Mouse (Mus musculus): ENCODE results near the gene Nuak2. TPM values are rescaled to one million over a fixed set of nuclear protein-coding genes. Genes with fewer than 3 reads are reported as not detected.

The Nuak2 gene
- polyA plus RNA-seq, 1 experiment = 20.0 TPM

GRCm38 (mm10) chr1:132307962-132308361, 8.0 kb upstream of the Nuak2 start:
- Histone ChIP-seq H3K4me3 (ENCODE audit: low read depth, low read length) (no peak overlapping the region), H3K9me3 (replicated peaks; ENCODE audit: control insufficient read depth, insufficient read depth, low read length, poor library complexity, severe bottlenecking) (no peaks in the 10 kb centered on the region), H3K9ac (ENCODE audit: low read depth, poor library complexity, severe bottlenecking) (no peak overlapping the region), H3K4me1 (ENCODE audit: control insufficient read depth, insufficient read depth, low read length) (peaks cover 4% of the 10 kb centered on the region), H3K36me3 (ENCODE audit: control insufficient read depth, insufficient read depth, low read length, poor library complexity, severe bottlenecking) (no peaks in the 10 kb centered on the region), H3K27me3 (ENCODE audit: control insufficient read depth, insufficient read depth, low read length, poor library complexity, severe bottlenecking) (no peaks in the 10 kb centered on the region), H3K27ac (ENCODE audit: insufficient read depth, low read length) (no peak overlapping the region)
- TF ChIP-seq POLR2A (IDR thresholded peaks at IDR 0.05; ENCODE audit: insufficient read depth, low read length) (no peak), EP300 (IDR thresholded peaks at IDR 0.05; ENCODE audit: insufficient read depth, low read depth, low read length) (no peak), CTCF (IDR thresholded peaks at IDR 0.05; ENCODE audit: low read depth, low read length) (no peak)

- H3K27me3 ChIP-seq (ENCODE audit: control insufficient read depth, insufficient read depth, low read length, poor library complexity, severe bottlenecking) = no peaks in the 10 kb centered on the region
- H3K4me1 ChIP-seq (ENCODE audit: control insufficient read depth, insufficient read depth, low read length) = peaks cover 1% of the 10 kb centered on the region
- H3K9me3 ChIP-seq (replicated peaks; ENCODE audit: control insufficient read depth, insufficient read depth, low read length, poor library complexity, severe bottlenecking) = no peaks in the 10 kb centered on the region
- no peak for TF ChIP-seq POLR2A (IDR thresholded peaks at IDR 0.05; ENCODE audit: insufficient read depth, low read length)
- TF ChIP-seq EP300 (IDR thresholded peaks at IDR 0.05; ENCODE audit: insufficient read depth, low read depth, low read length) = no peak
- TF ChIP-seq CTCF (IDR thresholded peaks at IDR 0.05; ENCODE audit: low read depth, low read length) = no peak
- H3K27ac ChIP-seq (ENCODE audit: insufficient read depth, low read length) = no peak overlapping the region
- no peak overlapping the region for H3K9ac ChIP-seq (ENCODE audit: low read depth, poor library complexity, severe bottlenecking)
- H3K36me3 ChIP-seq (ENCODE audit: control insufficient read depth, insufficient read depth, low read length, poor library complexity, severe bottlenecking) = no peaks in the 10 kb centered on the region
- H3K4me3 ChIP-seq (ENCODE audit: low read depth, low read length) = no peak overlapping the region
These were observed 7.3 kb upstream of the Nuak2 start for GRCm38 (mm10) chr1:132308674-132309073.

GRCm38 (mm10) chr1:132310754-132311153, 5.2 kb upstream of the Nuak2 start:
- Histone ChIP-seq H3K9me3 (replicated peaks; ENCODE audit: control insufficient read depth, insufficient read depth, low read length, poor library complexity, severe bottlenecking) (no peaks in the 10 kb centered on the region), H3K9ac (ENCODE audit: low read depth, poor library complexity, severe bottlenecking) (no peak overlapping the region), H3K4me1 (ENCODE audit: control insufficient read depth, insufficient read depth, low read length) (peaks cover 1% of the 10 kb centered on the region), H3K27ac (ENCODE audit: insufficient read depth, low read length) (no peak overlapping the region), H3K27me3 (ENCODE audit: control insufficient read depth, insufficient read depth, low read length, poor library complexity, severe bottlenecking) (no peaks in the 10 kb centered on the region), H3K36me3 (ENCODE audit: control insufficient read depth, insufficient read depth, low read length, poor library complexity, severe bottlenecking) (no peaks in the 10 kb centered on the region), H3K4me3 (ENCODE audit: low read depth, low read length) (no peak overlapping the region)
- no peak for TF ChIP-seq EP300 (IDR thresholded peaks at IDR 0.05; ENCODE audit: insufficient read depth, low read depth, low read length)
- TF ChIP-seq CTCF (IDR thresholded peaks at IDR 0.05; ENCODE audit: low read depth, low read length) = no peak
- no peak for TF ChIP-seq POLR2A (IDR thresholded peaks at IDR 0.05; ENCODE audit: insufficient read depth, low read length)

DNA sequence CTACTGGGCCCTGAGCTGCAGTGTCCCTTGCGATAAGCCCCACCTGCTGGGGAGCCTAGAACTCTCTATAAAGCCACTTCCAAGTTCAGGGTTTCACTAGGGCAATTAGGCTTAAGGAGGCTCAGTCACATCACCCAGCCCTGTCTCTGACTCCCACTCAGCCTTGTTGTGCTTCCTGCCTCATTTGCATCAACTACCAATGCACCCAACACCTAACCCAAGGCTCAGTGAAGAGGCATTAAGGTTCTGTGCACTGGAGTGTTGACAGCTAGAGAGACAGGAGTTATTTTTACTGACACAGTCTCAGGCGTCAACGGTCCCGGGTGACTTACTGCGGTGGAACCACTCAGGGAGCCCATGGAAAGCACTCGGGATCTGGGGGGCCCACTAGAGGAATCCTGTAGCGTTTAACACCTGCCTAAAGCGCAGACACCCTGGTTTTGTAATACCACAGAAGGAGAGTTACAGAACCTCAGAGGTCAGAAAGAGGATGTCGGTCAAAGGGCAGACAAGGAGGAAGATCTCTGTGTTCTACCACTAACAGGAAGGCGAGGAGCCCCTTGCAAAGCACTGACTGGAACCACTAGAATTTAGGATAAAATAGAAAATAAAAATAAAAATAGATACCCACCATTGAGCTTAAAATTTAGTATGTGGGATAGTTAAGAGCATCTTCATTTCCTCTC, 4.6 kb upstream of the Nuak2 start:
- H3K27me3 ChIP-seq (ENCODE audit: control insufficient read depth, insufficient read depth, low read length, poor library complexity, severe bottlenecking) = peaks cover 3% of the 10 kb centered on the region
- no peaks in the 10 kb centered on the region for H3K36me3 ChIP-seq (ENCODE audit: control insufficient read depth, insufficient read depth, low read length, poor library complexity, severe bottlenecking)
- no peak overlapping the region for H3K9ac ChIP-seq (ENCODE audit: low read depth, poor library complexity, severe bottlenecking)
- no peaks in the 10 kb centered on the region for H3K9me3 ChIP-seq (replicated peaks; ENCODE audit: control insufficient read depth, insufficient read depth, low read length, poor library complexity, severe bottlenecking)
- H3K27ac ChIP-seq (ENCODE audit: insufficient read depth, low read length) = no peak overlapping the region
- peaks cover 1% of the 10 kb centered on the region for H3K4me1 ChIP-seq (ENCODE audit: control insufficient read depth, insufficient read depth, low read length)
- no peak overlapping the region for H3K4me3 ChIP-seq (ENCODE audit: low read depth, low read length)
- TF ChIP-seq POLR2A (IDR thresholded peaks at IDR 0.05; ENCODE audit: insufficient read depth, low read length) (no peak), EP300 (IDR thresholded peaks at IDR 0.05; ENCODE audit: insufficient read depth, low read depth, low read length) (no peak)

DNA sequence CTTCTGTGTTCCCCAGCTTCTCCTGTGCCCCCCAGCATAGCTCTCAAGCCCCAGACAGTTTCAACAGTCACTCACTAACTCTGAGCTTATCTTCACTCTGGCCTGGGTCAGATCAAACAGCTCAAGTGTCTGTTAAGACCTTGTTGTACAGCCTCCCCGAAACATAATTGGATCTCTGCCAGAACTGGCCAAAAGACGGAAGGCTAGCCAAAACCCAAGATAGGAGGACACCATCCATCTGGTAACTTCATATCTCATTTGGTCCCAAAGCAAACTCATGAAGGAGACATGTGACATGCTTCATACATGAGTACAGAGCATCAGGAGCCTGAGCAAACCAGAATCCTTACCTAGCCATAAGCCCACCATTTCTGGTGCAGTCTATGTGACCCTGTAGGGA, 3.9 kb upstream of the Nuak2 start:
- Histone ChIP-seq H3K27ac (ENCODE audit: insufficient read depth, low read length) (no peak overlapping the region), H3K36me3 (ENCODE audit: control insufficient read depth, insufficient read depth, low read length, poor library complexity, severe bottlenecking) (no peaks in the 10 kb centered on the region), H3K9ac (ENCODE audit: low read depth, poor library complexity, severe bottlenecking) (no peak overlapping the region), H3K9me3 (replicated peaks; ENCODE audit: control insufficient read depth, insufficient read depth, low read length, poor library complexity, severe bottlenecking) (no peaks in the 10 kb centered on the region), H3K4me1 (ENCODE audit: control insufficient read depth, insufficient read depth, low read length) (peaks cover 1% of the 10 kb centered on the region), H3K27me3 (ENCODE audit: control insufficient read depth, insufficient read depth, low read length, poor library complexity, severe bottlenecking) (peaks cover 7% of the 10 kb centered on the region), H3K4me3 (ENCODE audit: low read depth, low read length) (no peak overlapping the region)
- no peak for TF ChIP-seq POLR2A (IDR thresholded peaks at IDR 0.05; ENCODE audit: insufficient read depth, low read length)
- no peak for TF ChIP-seq EP300 (IDR thresholded peaks at IDR 0.05; ENCODE audit: insufficient read depth, low read depth, low read length)
- TF ChIP-seq CTCF (IDR thresholded peaks at IDR 0.05; ENCODE audit: low read depth, low read length) = no peak

DNA sequence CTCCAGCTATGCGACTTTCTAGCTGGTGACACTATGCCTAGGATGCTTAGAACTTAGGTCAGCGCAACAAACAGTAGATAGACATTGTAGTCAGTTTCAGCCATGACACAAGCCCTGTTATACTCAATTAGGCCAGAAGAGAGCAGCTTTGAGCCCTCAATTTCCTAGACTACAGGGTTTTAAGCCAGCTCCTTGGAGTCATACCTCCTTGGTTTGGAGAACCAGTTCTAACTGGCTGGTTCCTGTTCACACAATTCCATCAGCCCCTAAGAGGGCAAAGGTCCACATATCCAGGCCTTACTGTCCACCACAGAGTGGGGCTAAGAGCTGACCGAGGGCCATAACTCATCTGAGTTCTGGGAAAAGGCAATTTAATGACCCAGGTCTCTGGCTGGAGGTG, 3.2 kb upstream of the Nuak2 start:
- H3K27me3 ChIP-seq (ENCODE audit: control insufficient read depth, insufficient read depth, low read length, poor library complexity, severe bottlenecking) = peaks cover 7% of the 10 kb centered on the region
- H3K4me1 ChIP-seq (ENCODE audit: control insufficient read depth, insufficient read depth, low read length) = peaks cover 1% of the 10 kb centered on the region
- no peak overlapping the region for H3K4me3 ChIP-seq (ENCODE audit: low read depth, low read length)
- no peak overlapping the region for H3K9ac ChIP-seq (ENCODE audit: low read depth, poor library complexity, severe bottlenecking)
- no peaks in the 10 kb centered on the region for H3K9me3 ChIP-seq (replicated peaks; ENCODE audit: control insufficient read depth, insufficient read depth, low read length, poor library complexity, severe bottlenecking)
- no peak overlapping the region for H3K27ac ChIP-seq (ENCODE audit: insufficient read depth, low read length)
- H3K36me3 ChIP-seq (ENCODE audit: control insufficient read depth, insufficient read depth, low read length, poor library complexity, severe bottlenecking) = no peaks in the 10 kb centered on the region
- TF ChIP-seq EP300 (IDR thresholded peaks at IDR 0.05; ENCODE audit: insufficient read depth, low read depth, low read length) = no peak
- no peak for TF ChIP-seq POLR2A (IDR thresholded peaks at IDR 0.05; ENCODE audit: insufficient read depth, low read length)
- TF ChIP-seq CTCF (IDR thresholded peaks at IDR 0.05; ENCODE audit: low read depth, low read length) = no peak
